Mouse (Mus musculus) testis, adult 2 months (tissue): Measurements from ENCODE around the gene Krt18. TPM values are rescaled to one million over a fixed set of nuclear protein-coding genes. Genes with fewer than 3 reads are reported as not detected.
A peak's percentile ranks its signal among the peaks of the same experiment; 100 is the strongest.

Experiments used
- H3K27ac ChIP-seq: fragments of 200-500 bp; 2 replicates; pipeline ENCODE4 v1.5.1; 2012; ENCODE audit warnings: low read depth, low read length; ENCODE audit not compliant: control insufficient read depth, insufficient read depth
- H3K27me3 ChIP-seq: fragments of 200-500 bp; 2 replicates; pipeline ENCODE4 v1.6.1; 2012; ENCODE audit warnings: mild to moderate bottlenecking, low read length, moderate library complexity; ENCODE audit not compliant: control insufficient read depth, insufficient read depth
- H3K36me3 ChIP-seq: fragments of 200-500 bp; 2 replicates; pipeline ENCODE4 v1.6.1; 2012; ENCODE audit warnings: mild to moderate bottlenecking, low read length; ENCODE audit not compliant: control insufficient read depth, insufficient read depth
- H3K4me1 ChIP-seq: fragments of 200-500 bp; 2 replicates; pipeline ENCODE4 v1.6.1; 2012; ENCODE audit warnings: low read length; ENCODE audit not compliant: control insufficient read depth, insufficient read depth
- H3K4me3 ChIP-seq: fragments of 200-500 bp; 2 replicates; pipeline ENCODE4 v1.5.1; 2012; ENCODE audit warnings: low read depth, mild to moderate bottlenecking, low read length, moderate library complexity, mixed read lengths; ENCODE audit not compliant: control insufficient read depth
- CTCF ChIP-seq: fragments of 200-500 bp; IDR thresholded peaks from 2 replicates; pipeline ENCODE4 v1.5.1; 2012; ENCODE audit warnings: low read depth, mild to moderate bottlenecking, inconsistent platforms, low read length, moderate library complexity; ENCODE audit not compliant: control insufficient read depth, insufficient read depth, insufficient replicate concordance
- POLR2A ChIP-seq: fragments of 200-500 bp; IDR thresholded peaks from 2 replicates; pipeline ENCODE4 v1.6.1; 2012; ENCODE audit warnings: low read depth, mild to moderate bottlenecking, inconsistent platforms, low read length, moderate library complexity; ENCODE audit not compliant: control insufficient read depth
- polyA plus RNA-seq: library from polyadenylated mRNA; depleted of rRNA; stranded (reverse); fragments of >200 nt; gene quantifications from 2 replicates; pipeline ENCODE4 v1.2.3, GENCODE M21; 2012

Gene Krt18
- polyA plus RNA-seq, 1 experiment, result 0.52 TPM

DNA sequence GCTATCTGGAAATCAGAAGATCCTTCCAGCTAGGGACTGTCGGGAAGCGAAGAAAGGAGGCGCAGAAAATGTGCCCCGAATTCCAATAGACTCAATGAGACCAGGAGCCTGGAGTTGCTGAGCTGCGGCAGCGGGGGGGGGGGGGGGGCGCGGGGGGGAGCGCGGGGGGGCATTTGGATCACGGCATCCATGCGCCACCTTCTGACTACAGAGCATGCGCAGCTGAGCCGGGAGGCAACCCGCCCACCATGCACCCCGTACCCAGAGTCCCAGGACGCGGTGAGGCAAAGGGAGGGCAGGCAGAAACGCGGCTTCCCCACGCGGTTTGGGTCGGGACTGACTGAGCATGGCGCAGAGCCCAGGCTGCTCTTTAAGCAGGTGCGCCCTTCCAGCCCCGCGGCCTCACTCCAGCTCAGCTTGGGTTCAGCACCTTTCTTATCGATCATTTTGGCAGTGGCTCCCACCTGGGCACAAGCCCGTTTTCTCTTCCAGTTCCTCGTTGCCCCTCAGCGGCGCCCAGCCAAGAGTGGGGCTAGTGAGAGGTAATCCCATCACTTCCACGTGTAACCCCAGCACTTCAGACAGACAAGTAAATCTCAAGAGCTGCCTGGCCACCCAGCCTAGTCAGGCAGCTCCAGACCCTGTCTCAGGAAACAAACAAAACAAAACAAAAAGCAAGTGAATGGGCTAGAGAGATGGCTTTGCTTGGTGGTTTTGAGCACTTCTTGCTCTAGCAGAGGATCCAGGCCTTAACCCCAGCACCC lies 24.1 kb downstream of the Krt18 start:
- TF ChIP-seq POLR2A, result no peak
- no peak for TF ChIP-seq CTCF
- peak overlapping the region; percentile 65 for H3K4me3 ChIP-seq
- H3K27me3 ChIP-seq, result no peaks in the 10 kb centered on the region
- no peaks in the 10 kb centered on the region for H3K36me3 ChIP-seq
- peaks cover 4% of the 10 kb centered on the region; the same call in 1 of the 2 replicates for H3K4me1 ChIP-seq
- no peak overlapping the region for H3K27ac ChIP-seq

DNA sequence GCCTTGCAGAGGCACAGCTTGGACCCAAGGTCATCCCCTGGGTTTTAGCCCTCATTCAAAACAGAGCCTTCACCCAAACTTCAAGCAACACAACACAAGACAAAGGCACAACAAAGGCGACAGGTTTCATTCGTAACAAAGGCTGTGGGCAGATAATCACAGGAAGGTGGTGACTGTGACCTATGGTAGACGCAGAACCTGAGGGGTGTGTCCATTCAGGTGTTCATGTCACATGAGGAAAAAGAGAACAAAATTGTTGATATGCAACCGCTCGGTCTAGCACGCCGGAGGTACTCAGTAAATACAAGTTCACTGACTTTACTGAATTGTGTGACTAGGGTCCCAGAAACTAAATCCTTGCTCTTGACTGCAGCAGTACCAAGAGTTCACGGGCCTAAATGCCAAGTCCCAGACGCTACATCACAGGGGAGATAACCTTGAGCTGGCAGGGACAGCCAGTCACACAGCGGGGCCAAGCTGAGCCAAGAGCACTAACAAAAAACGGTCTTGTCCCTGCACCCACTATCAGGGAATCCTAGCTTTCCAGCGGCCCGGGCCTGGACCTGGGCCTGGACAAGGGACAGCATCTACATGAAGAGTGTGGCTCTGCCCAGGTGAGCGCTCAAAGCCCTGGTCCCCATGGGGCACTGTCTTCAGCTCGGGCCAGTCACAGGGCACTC lies 28.7 kb downstream of the Krt18 start:
- Histone ChIP-seq H3K27ac (no peak overlapping the region), H3K4me1 (peaks cover 4% of the 10 kb centered on the region; the same call in 1 of the 2 replicates), H3K27me3 (no peaks in the 10 kb centered on the region), H3K36me3 (no peaks in the 10 kb centered on the region), H3K4me3 (no peak overlapping the region)
- TF ChIP-seq POLR2A (no peak), CTCF (no peak)

DNA sequence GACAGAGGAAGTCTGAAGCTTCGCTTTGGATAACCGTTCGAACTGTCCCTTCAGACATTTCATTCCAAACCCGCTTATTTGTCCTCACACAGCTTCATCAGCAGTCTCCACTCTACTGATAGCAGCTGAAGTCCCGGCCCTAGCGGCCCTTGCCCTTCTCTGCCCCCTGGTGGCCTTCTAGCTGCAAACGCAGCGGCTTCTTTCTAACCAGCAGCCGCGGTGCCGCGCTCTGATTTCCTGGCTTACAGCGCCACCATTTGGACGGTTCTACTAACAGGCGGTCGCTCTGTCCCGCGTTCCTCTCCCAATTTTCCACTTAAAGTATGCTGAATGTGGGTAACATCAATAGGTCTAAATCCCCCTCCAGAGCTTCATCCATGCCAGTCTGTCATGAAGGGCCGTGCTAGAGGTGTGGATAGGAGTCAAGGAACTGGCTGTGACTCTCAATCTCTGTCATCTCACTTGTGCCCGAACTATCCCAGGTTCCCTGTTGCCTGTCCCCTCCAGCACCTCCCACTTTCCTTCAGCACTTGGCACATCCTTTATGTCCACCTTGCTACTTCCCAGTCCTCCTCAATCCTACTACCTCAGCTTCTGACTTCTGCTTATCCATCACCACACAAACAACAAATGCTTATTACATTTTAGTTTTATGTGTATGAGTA lies 37.8 kb downstream of the Krt18 start:
- H3K4me1 ChIP-seq, result peaks cover 4% of the 10 kb centered on the region
- H3K4me3 ChIP-seq, result peak overlapping the region; percentile 32; the same call in 1 of the 2 replicates
- H3K27ac ChIP-seq, result no peak overlapping the region
- H3K27me3 ChIP-seq, result no peaks in the 10 kb centered on the region
- TF ChIP-seq CTCF (peak; percentile 92), POLR2A (no peak)
- H3K36me3 ChIP-seq, result no peaks in the 10 kb centered on the region

GRCm38 (mm10) chr15:102070476-102071467 lies 42.8 kb downstream of the Krt18 start:
- Histone ChIP-seq H3K4me1 (peaks cover 5% of the 10 kb centered on the region), H3K36me3 (no peaks in the 10 kb centered on the region), H3K4me3 (no peak overlapping the region), H3K27me3 (no peaks in the 10 kb centered on the region), H3K27ac (no peak overlapping the region)
- TF ChIP-seq CTCF (no peak), POLR2A (no peak)

GRCm38 (mm10) chr15:102072963-102073558 lies 45.1 kb downstream of the Krt18 start:
- Histone ChIP-seq H3K27me3 (no peaks in the 10 kb centered on the region), H3K4me3 (peak overlapping the region; percentile 96), H3K27ac (no peak overlapping the region), H3K36me3 (no peaks in the 10 kb centered on the region), H3K4me1 (peaks cover 5% of the 10 kb centered on the region)
- no peak for TF ChIP-seq POLR2A
- no peak for TF ChIP-seq CTCF

DNA sequence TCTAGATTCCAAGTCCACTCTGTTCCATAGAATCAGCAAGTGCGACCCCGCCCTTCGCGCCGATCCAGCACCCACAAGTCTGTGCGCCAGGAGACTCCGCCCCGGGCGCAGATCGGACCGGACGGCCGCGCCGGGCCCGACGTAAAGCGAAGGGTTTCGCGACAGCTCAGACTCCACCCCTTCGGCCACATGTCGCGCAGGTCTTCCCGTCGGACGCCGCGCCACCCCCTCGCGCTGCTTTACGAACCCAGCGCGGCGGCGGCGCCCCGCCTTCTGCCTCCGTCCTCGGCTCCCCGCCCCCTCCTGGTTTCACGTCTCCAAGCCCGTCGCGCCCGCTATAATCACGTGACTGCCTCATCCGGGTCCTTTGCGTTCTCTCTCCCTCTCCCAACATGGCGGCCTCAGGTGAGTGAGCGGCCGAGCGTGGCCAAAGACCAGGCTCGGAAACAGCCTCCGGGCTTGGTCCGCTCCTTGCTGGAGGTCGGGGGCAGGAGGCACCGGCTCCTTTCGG lies 45.6 kb downstream of the Krt18 start, which contains the start of gene Eif4b:
TSS of gene Eif4b (plus strand) at position 215 of the 511 bp plus-strand sequence.
- H3K4me3 ChIP-seq, result peak within 1 kb of the TSS; percentile 96
- TF ChIP-seq CTCF, result no peak
- TF ChIP-seq POLR2A, result peak; percentile 72
- H3K36me3 ChIP-seq, result no peaks in the 10 kb centered on the region
- H3K4me1 ChIP-seq, result peaks cover 5% of the 10 kb centered on the region
- peak within 1 kb of the TSS; percentile 97 for H3K27ac ChIP-seq
- no peaks in the 10 kb centered on the region for H3K27me3 ChIP-seq
